Mouse (Mus musculus): ENCODE results near the gene Epb41. TPM values are rescaled to one million over a fixed set of nuclear protein-coding genes. Genes with fewer than 3 reads are reported as not detected.

Epb41 gene
- polyA plus RNA-seq, 1 experiment from 2014 or later: 59.6 TPM

GRCm38 (mm10) chr4:132043726-132044125 is 31.4 kb downstream of the Epb41 start:
- no peaks in the 10 kb centered on the region for H3K36me3 ChIP-seq (ENCODE audit: control insufficient read depth, insufficient read depth, low read length)
- no peak overlapping the region for H3K4me3 ChIP-seq (ENCODE audit: low read depth, low read length)
- H3K9me3 ChIP-seq (ENCODE audit: control insufficient read depth, low read length): no peaks in the 10 kb centered on the region
- no peak overlapping the region for H3K4me2 ChIP-seq (ENCODE audit: low read length)
- ATAC-seq (replicated peaks; ENCODE audit: low FRiP score, low TSS enrichment, low read depth) (no peak), DNase-seq (ENCODE audit: low spot score) (no peak)
- H3K27ac ChIP-seq (ENCODE audit: low read depth): no peak overlapping the region
- H3K9ac ChIP-seq (ENCODE audit: low read length): no peak overlapping the region
- no peaks in the 10 kb centered on the region for H3K27me3 ChIP-seq (replicated peaks; ENCODE audit: control insufficient read depth, insufficient read depth, low read length)
- H3K4me1 ChIP-seq (replicated peaks; ENCODE audit: control insufficient read depth, insufficient read depth, low read length): peaks cover 3% of the 10 kb centered on the region; the same call in 1 of the 2 replicates
- 88% methylated on average over 3 of the region's 3 CpGs for WGBS

GRCm38 (mm10) chr4:132041471-132042332 is 33.4 kb downstream of the Epb41 start:
- no peak for DNase-seq (ENCODE audit: low spot score)
- Histone ChIP-seq H3K36me3 (ENCODE audit: control insufficient read depth, insufficient read depth, low read length) (no peaks in the 10 kb centered on the region), H3K27me3 (replicated peaks; ENCODE audit: control insufficient read depth, insufficient read depth, low read length) (no peaks in the 10 kb centered on the region), H3K4me3 (ENCODE audit: low read depth, low read length) (no peak overlapping the region), H3K27ac (ENCODE audit: low read depth) (no peak overlapping the region), H3K4me2 (ENCODE audit: low read length) (no peak overlapping the region), H3K4me1 (replicated peaks; ENCODE audit: control insufficient read depth, insufficient read depth, low read length) (peaks cover 3% of the 10 kb centered on the region; the same call in 1 of the 2 replicates), H3K9me3 (ENCODE audit: control insufficient read depth, low read length) (no peaks in the 10 kb centered on the region), H3K9ac (ENCODE audit: low read length) (no peak overlapping the region)
- no peak for ATAC-seq (replicated peaks; ENCODE audit: low FRiP score, low TSS enrichment, low read depth)
- 71% methylated on average over 6 of the region's 6 CpGs for WGBS

- Histone ChIP-seq H3K9me3 (ENCODE audit: control insufficient read depth, low read length) (no peaks in the 10 kb centered on the region), H3K4me1 (replicated peaks; ENCODE audit: control insufficient read depth, insufficient read depth, low read length) (peaks cover 3% of the 10 kb centered on the region; the same call in 1 of the 2 replicates), H3K27me3 (replicated peaks; ENCODE audit: control insufficient read depth, insufficient read depth, low read length) (no peaks in the 10 kb centered on the region), H3K27ac (ENCODE audit: low read depth) (no peak overlapping the region), H3K4me2 (ENCODE audit: low read length) (no peak overlapping the region), H3K9ac (ENCODE audit: low read length) (no peak overlapping the region), H3K4me3 (ENCODE audit: low read depth, low read length) (no peak overlapping the region), H3K36me3 (ENCODE audit: control insufficient read depth, insufficient read depth, low read length) (no peaks in the 10 kb centered on the region)
- DNase-seq (ENCODE audit: low spot score): no peak
- WGBS: 74% methylated on average over 8 of the region's 8 CpGs
- no peak for ATAC-seq (replicated peaks; ENCODE audit: low FRiP score, low TSS enrichment, low read depth)
Measured at GRCm38 (mm10) chr4:132039975-132040645, 35.0 kb downstream of the Epb41 start.

- DNase-seq (ENCODE audit: low spot score): no peak
- H3K9ac ChIP-seq (ENCODE audit: low read length): no peak overlapping the region
- no peak overlapping the region for H3K27ac ChIP-seq (ENCODE audit: low read depth)
- H3K27me3 ChIP-seq (replicated peaks; ENCODE audit: control insufficient read depth, insufficient read depth, low read length): no peaks in the 10 kb centered on the region
- H3K36me3 ChIP-seq (ENCODE audit: control insufficient read depth, insufficient read depth, low read length): no peaks in the 10 kb centered on the region
- peaks cover 3% of the 10 kb centered on the region; the same call in 1 of the 2 replicates for H3K4me1 ChIP-seq (replicated peaks; ENCODE audit: control insufficient read depth, insufficient read depth, low read length)
- no peaks in the 10 kb centered on the region for H3K9me3 ChIP-seq (ENCODE audit: control insufficient read depth, low read length)
- 90% methylated on average over 2 of the region's 2 CpGs for WGBS
- H3K4me2 ChIP-seq (ENCODE audit: low read length): no peak overlapping the region
- no peak overlapping the region for H3K4me3 ChIP-seq (ENCODE audit: low read depth, low read length)
- no peak for ATAC-seq (replicated peaks; ENCODE audit: low FRiP score, low TSS enrichment, low read depth)
Measured at GRCm38 (mm10) chr4:132039521-132039920, 35.6 kb downstream of the Epb41 start.

- WGBS: 88% methylated on average over 2 of the region's 2 CpGs
- DNase-seq (ENCODE audit: low spot score) (no peak), ATAC-seq (replicated peaks; ENCODE audit: low FRiP score, low TSS enrichment, low read depth) (no peak)
- H3K4me2 ChIP-seq (ENCODE audit: low read length): no peak overlapping the region
- H3K36me3 ChIP-seq (ENCODE audit: control insufficient read depth, insufficient read depth, low read length): no peaks in the 10 kb centered on the region
- peaks cover 3% of the 10 kb centered on the region; the same call in 1 of the 2 replicates for H3K4me1 ChIP-seq (replicated peaks; ENCODE audit: control insufficient read depth, insufficient read depth, low read length)
- H3K9ac ChIP-seq (ENCODE audit: low read length): no peak overlapping the region
- no peaks in the 10 kb centered on the region for H3K27me3 ChIP-seq (replicated peaks; ENCODE audit: control insufficient read depth, insufficient read depth, low read length)
- no peaks in the 10 kb centered on the region for H3K9me3 ChIP-seq (ENCODE audit: control insufficient read depth, low read length)
- no peak overlapping the region for H3K27ac ChIP-seq (ENCODE audit: low read depth)
- no peak overlapping the region for H3K4me3 ChIP-seq (ENCODE audit: low read depth, low read length)
Measured at GRCm38 (mm10) chr4:132038809-132039208, 36.3 kb downstream of the Epb41 start.

GRCm38 (mm10) chr4:132037991-132038390 is 37.1 kb downstream of the Epb41 start:
- Histone ChIP-seq H3K9me3 (ENCODE audit: control insufficient read depth, low read length) (no peaks in the 10 kb centered on the region), H3K36me3 (ENCODE audit: control insufficient read depth, insufficient read depth, low read length) (no peaks in the 10 kb centered on the region), H3K4me2 (ENCODE audit: low read length) (no peak overlapping the region), H3K4me3 (ENCODE audit: low read depth, low read length) (no peak overlapping the region), H3K9ac (ENCODE audit: low read length) (no peak overlapping the region), H3K27ac (ENCODE audit: low read depth) (no peak overlapping the region), H3K27me3 (replicated peaks; ENCODE audit: control insufficient read depth, insufficient read depth, low read length) (no peaks in the 10 kb centered on the region), H3K4me1 (replicated peaks; ENCODE audit: control insufficient read depth, insufficient read depth, low read length) (peaks cover 3% of the 10 kb centered on the region; the same call in 1 of the 2 replicates)
- 60% methylated on average over 7 of the region's 7 CpGs for WGBS
- ATAC-seq (replicated peaks; ENCODE audit: low FRiP score, low TSS enrichment, low read depth) (no peak), DNase-seq (ENCODE audit: low spot score) (peak; percentile 32)

GRCm38 (mm10) chr4:132037137-132037536 is 38.0 kb downstream of the Epb41 start:
- ATAC-seq (replicated peaks; ENCODE audit: low FRiP score, low TSS enrichment, low read depth) (no peak), DNase-seq (ENCODE audit: low spot score) (peak; percentile 34)
- no peak overlapping the region for H3K9ac ChIP-seq (ENCODE audit: low read length)
- H3K27me3 ChIP-seq (replicated peaks; ENCODE audit: control insufficient read depth, insufficient read depth, low read length): no peaks in the 10 kb centered on the region
- peaks cover 3% of the 10 kb centered on the region; the same call in 1 of the 2 replicates for H3K4me1 ChIP-seq (replicated peaks; ENCODE audit: control insufficient read depth, insufficient read depth, low read length)
- no peak overlapping the region for H3K4me3 ChIP-seq (ENCODE audit: low read depth, low read length)
- no peak overlapping the region for H3K4me2 ChIP-seq (ENCODE audit: low read length)
- H3K9me3 ChIP-seq (ENCODE audit: control insufficient read depth, low read length): no peaks in the 10 kb centered on the region
- H3K36me3 ChIP-seq (ENCODE audit: control insufficient read depth, insufficient read depth, low read length): no peaks in the 10 kb centered on the region
- H3K27ac ChIP-seq (ENCODE audit: low read depth): no peak overlapping the region
- 61% methylated on average over 5 of the region's 5 CpGs for whole genome bisulfite sequencing

GRCm38 (mm10) chr4:132034242-132034641 is 40.9 kb downstream of the Epb41 start:
- H3K27ac ChIP-seq (ENCODE audit: low read depth): no peak overlapping the region

More at GRCm38 (mm10) chr4:132034242-132034641, 40.9 kb downstream of the Epb41 start:
- H3K4me1 ChIP-seq (replicated peaks; ENCODE audit: control insufficient read depth, insufficient read depth, low read length): peaks cover 9% of the 10 kb centered on the region
- ATAC-seq (replicated peaks; ENCODE audit: low FRiP score, low TSS enrichment, low read depth): no peak
- no peaks in the 10 kb centered on the region for H3K27me3 ChIP-seq (replicated peaks; ENCODE audit: control insufficient read depth, insufficient read depth, low read length)
- no peak overlapping the region for H3K4me2 ChIP-seq (ENCODE audit: low read length)
- H3K9ac ChIP-seq (ENCODE audit: low read length): no peak overlapping the region
- peak; percentile 34 for DNase-seq (ENCODE audit: low spot score)
- WGBS: 65% methylated on average over 2 of the region's 2 CpGs
- H3K9me3 ChIP-seq (ENCODE audit: control insufficient read depth, low read length): no peaks in the 10 kb centered on the region
- H3K4me3 ChIP-seq (ENCODE audit: low read depth, low read length): no peak overlapping the region
- no peaks in the 10 kb centered on the region for H3K36me3 ChIP-seq (ENCODE audit: control insufficient read depth, insufficient read depth, low read length)
